Mouse (Mus musculus) hindbrain, embryonic 16.5 days (tissue): ENCODE measurements around the gene Fam193a. TPM values are rescaled to one million over a fixed set of nuclear protein-coding genes. Genes with fewer than 3 reads are reported as not detected.

Source experiments
- ATAC-seq: fragments of 200-750 bp; cut with Nextera tagmentation; 2 replicates; pipeline ENCODE4 v1.8.0; 2017; ENCODE audit warnings: moderate TSS enrichment, moderate library complexity
- H3K27ac ChIP-seq: fragments of 300-500 bp; sonication (generic); 2 replicates; pipeline ENCODE4 v1.5.1; 2014; ENCODE audit warnings: low read depth, mild to moderate bottlenecking, control low read depth, low read length, moderate library complexity
- H3K27me3 ChIP-seq: fragments of 300-500 bp; sonication (generic); replicated peaks from 2 replicates; pipeline ENCODE4 v1.6.1; 2014; ENCODE audit warnings: low read length; ENCODE audit not compliant: control insufficient read depth, insufficient read depth
- H3K36me3 ChIP-seq: fragments of 300-500 bp; sonication (generic); 2 replicates; pipeline ENCODE4 v1.6.1; 2014; ENCODE audit warnings: mild to moderate bottlenecking, low read length, moderate library complexity, mixed read lengths; ENCODE audit not compliant: control insufficient read depth, insufficient read depth
- H3K4me1 ChIP-seq: fragments of 300-500 bp; sonication (generic); 2 replicates; pipeline ENCODE4 v1.6.1; 2014; ENCODE audit warnings: low read depth, low read length; ENCODE audit not compliant: control insufficient read depth, insufficient read depth
- H3K4me2 ChIP-seq: fragments of 300-500 bp; sonication (generic); 2 replicates; pipeline ENCODE4 v1.6.1; 2014; ENCODE audit warnings: mild to moderate bottlenecking, low read length, control low read depth, moderate library complexity
- H3K4me3 ChIP-seq: fragments of 300-500 bp; sonication (generic); 2 replicates; pipeline ENCODE4 v1.5.1; 2014; ENCODE audit warnings: mild to moderate bottlenecking, low read length, control low read depth, moderate library complexity
- H3K9ac ChIP-seq: fragments of 300-500 bp; sonication (generic); 2 replicates; pipeline ENCODE4 v1.6.1; 2014; ENCODE audit warnings: low read depth, mild to moderate bottlenecking, control low read depth, low read length, moderate library complexity
- H3K9me3 ChIP-seq: fragments of 300-500 bp; sonication (generic); 2 replicates; pipeline ENCODE4 v1.6.1; 2014; ENCODE audit warnings: mild to moderate bottlenecking, low read length, moderate library complexity; ENCODE audit not compliant: control insufficient read depth
- WGBS: fragments of 180-500 bp; shearing (Covaris S2); extraction: QIAGEN DNeasy Blood & Tissue Kit; methylation state at CpG from one replicate; pipeline ENCODE4 v1.1.7; 2014; 5-methylcytosine and 5-hydroxymethylcytosine counted together
- polyA plus RNA-seq: library from polyadenylated mRNA; unstranded; fragments of >200 nt; fragmentation: Nextera tagmentation; extraction: Ambion mirVana; gene quantifications from 2 replicates; pipeline ENCODE4 v1.2.1, GENCODE M21; 2015

Fam193a gene
- polyA plus RNA-seq, 1 experiment from 2014 or later = 14.8 TPM

DNA sequence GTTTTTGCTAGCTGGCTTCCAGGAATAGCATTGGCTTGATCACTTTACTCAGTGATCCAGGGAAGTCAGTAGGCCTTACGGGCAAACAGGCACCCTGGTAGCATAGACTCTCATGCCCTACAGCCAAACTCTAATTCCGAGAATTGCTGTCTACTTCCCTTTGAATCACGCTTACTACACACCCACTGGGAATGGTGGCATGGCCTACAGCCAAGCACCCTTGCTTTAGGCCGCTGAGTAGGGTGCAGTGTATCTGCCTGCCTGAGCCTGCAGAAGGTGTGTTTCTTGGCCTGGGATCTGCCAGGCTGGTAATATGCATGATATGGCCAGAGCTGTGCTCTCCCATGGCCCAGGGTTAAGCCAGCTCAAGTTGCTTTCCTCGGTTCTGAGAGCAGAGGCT, 159.0 kb downstream of the Fam193a start:
- H3K9me3 ChIP-seq = no peaks in the 10 kb centered on the region
- WGBS = 88% methylated on average over 5 of the region's 5 CpGs
- H3K9ac ChIP-seq = no peak overlapping the region
- peaks cover 2% of the 10 kb centered on the region; the same call in 1 of the 2 replicates for H3K4me1 ChIP-seq
- H3K36me3 ChIP-seq = no peaks in the 10 kb centered on the region
- H3K27ac ChIP-seq = no peak overlapping the region
- H3K4me2 ChIP-seq = no peak overlapping the region
- no peaks in the 10 kb centered on the region for H3K27me3 ChIP-seq
- no peak overlapping the region for H3K4me3 ChIP-seq
- no peak for ATAC-seq

DNA sequence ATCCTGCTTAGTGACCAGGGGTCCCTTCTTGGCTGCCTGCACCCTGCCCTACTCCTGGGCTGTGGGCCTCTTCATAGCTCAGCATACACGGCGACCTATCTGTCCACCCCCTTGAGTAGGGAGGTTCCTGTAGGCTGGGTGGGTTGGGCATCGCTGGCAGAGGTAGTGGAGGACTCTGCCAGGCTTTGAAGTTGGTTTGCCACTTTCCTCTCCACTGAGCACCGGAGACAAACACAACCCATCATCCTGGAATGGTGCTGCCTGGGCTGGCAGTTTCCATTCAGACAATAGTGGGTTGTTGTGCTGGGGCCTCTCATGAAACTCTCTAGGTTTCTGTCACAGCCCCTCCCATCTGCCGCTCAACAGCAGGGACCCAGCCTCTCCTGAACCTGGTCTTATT, 160.4 kb downstream of the Fam193a start:
- Histone ChIP-seq H3K4me2 (no peak overlapping the region), H3K9ac (no peak overlapping the region), H3K4me1 (peaks cover 2% of the 10 kb centered on the region; the same call in 1 of the 2 replicates), H3K36me3 (no peaks in the 10 kb centered on the region), H3K9me3 (no peaks in the 10 kb centered on the region), H3K27me3 (no peaks in the 10 kb centered on the region), H3K4me3 (no peak overlapping the region), H3K27ac (no peak overlapping the region)
- WGBS = 79% methylated on average over 5 of the region's 5 CpGs
- ATAC-seq = no peak

DNA sequence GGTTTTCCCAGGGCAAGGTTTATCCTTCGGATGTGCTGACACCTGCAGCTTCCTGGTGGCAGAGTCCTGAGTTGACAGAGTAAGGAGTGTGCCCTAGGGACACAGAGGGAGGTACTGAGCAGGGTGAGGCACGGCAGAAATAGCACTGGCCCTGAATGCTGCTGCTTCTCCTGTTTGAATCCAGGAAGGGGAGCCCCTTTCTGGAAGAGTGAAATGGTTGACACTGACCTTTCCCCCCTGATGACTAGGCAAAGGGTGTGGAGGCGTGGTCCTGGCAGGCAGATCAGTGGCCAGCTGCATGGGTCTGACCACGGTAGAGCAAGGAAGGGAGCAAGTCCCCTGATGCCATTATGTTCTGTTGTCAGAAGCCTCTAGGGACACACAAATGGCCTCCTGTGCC, 161.0 kb downstream of the Fam193a start:
- Histone ChIP-seq H3K36me3 (no peaks in the 10 kb centered on the region), H3K4me3 (no peak overlapping the region), H3K27ac (no peak overlapping the region), H3K9me3 (no peaks in the 10 kb centered on the region), H3K27me3 (no peaks in the 10 kb centered on the region), H3K9ac (no peak overlapping the region), H3K4me1 (peaks cover 2% of the 10 kb centered on the region; the same call in 1 of the 2 replicates), H3K4me2 (no peak overlapping the region)
- 55% methylated on average over 4 of the region's 4 CpGs for WGBS
- no peak for ATAC-seq

DNA sequence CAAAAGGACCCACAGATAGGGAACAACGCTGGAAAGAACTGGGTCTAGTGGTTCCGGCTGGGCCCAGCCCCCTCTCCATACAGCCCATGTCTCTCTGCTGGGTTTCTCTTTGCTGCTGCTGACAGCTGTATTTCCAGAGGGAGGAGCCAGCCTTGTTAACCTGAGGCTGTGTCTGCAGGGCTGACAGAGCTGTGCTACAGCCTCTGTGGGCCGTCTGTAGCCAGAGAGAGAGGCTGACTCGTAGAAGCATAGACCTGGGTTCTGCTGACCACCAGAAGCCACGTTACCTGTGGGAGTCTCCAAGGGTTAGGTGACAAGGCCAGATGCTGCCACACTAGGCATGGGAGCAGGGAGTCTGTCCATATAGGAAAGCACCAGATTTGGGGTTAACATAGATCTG, 163.3 kb downstream of the Fam193a start:
- no peak overlapping the region for H3K4me2 ChIP-seq
- WGBS = 82% methylated on average over 5 of the region's 5 CpGs
- H3K4me3 ChIP-seq = no peak overlapping the region
- H3K27ac ChIP-seq = no peak overlapping the region
- no peak overlapping the region for H3K9ac ChIP-seq
- no peaks in the 10 kb centered on the region for H3K36me3 ChIP-seq
- H3K4me1 ChIP-seq = no peaks in the 10 kb centered on the region
- ATAC-seq = no peak
- H3K27me3 ChIP-seq = no peaks in the 10 kb centered on the region
- H3K9me3 ChIP-seq = no peaks in the 10 kb centered on the region

DNA sequence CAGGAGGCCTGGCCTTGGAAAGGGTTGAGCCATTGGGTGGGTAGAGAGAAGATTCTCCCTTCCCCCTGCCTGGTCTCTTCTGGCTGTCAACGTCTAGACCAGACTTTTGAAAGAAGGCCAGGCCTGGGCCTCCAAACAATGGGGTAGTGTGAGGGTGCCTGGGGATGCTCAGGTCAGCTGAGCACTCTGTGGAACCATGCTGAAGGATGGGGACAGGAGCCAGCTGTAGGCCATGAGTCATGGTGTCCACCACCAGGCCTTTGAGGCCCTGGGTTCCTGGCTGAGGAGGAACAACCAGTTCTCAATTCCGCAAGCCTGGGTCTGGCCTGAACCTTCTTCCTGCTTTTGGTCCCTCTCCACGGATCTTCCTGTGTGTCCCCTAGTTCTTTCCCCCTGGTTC, 164.1 kb downstream of the Fam193a start:
- no peak overlapping the region for H3K27ac ChIP-seq
- H3K4me3 ChIP-seq = no peak overlapping the region
- no peaks in the 10 kb centered on the region for H3K36me3 ChIP-seq
- no peak overlapping the region for H3K9ac ChIP-seq
- H3K4me1 ChIP-seq = no peaks in the 10 kb centered on the region
- WGBS = 69% methylated on average over 3 of the region's 3 CpGs
- no peaks in the 10 kb centered on the region for H3K27me3 ChIP-seq
- no peak for ATAC-seq
- H3K4me2 ChIP-seq = no peak overlapping the region
- no peaks in the 10 kb centered on the region for H3K9me3 ChIP-seq

DNA sequence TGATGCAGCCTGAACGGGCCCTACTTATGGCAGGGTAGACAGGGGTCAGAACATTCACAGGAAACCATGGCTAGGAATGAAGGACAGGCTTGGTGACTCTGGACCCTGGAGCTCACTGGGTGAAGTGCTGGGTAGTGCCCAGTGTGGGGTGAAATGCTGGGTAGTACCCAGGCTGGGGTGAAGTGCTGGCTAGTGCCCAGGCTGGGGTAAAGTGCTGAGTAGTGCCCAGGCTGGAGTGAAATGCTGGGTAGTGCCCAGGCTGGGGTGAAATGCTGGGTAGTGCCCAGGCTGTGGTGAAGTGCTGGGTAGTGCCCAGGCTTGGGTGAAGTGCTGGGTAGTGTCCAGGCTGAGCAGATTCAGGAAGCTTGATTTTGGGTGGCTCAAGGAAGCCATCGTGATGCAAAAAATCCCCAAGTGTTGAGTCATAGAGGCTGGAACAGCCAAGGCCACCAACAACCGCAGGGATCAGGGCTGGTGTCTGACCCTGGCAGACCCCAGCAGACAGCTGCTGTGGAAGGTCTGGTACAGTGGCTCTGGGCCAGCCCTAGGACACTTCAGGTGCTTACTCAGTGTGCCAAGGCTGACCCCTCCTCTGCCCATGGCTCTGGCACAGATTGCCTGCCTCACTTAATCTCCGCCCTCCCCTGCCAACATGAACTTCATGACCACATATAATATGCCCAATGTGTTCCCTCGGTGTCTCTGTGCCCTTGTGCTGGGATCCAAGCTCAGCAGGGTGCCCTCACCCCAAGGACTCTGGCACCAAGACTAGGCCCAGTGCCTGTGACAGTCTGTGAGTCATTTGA, 165.2 kb downstream of the Fam193a start:
- no peak for ATAC-seq
- Histone ChIP-seq H3K4me2 (no peak overlapping the region), H3K27ac (no peak overlapping the region), H3K4me1 (no peaks in the 10 kb centered on the region), H3K36me3 (no peaks in the 10 kb centered on the region), H3K4me3 (no peak overlapping the region), H3K9me3 (no peaks in the 10 kb centered on the region), H3K27me3 (no peaks in the 10 kb centered on the region), H3K9ac (no peak overlapping the region)
- WGBS = 86% methylated on average over 5 of the region's 5 CpGs

DNA sequence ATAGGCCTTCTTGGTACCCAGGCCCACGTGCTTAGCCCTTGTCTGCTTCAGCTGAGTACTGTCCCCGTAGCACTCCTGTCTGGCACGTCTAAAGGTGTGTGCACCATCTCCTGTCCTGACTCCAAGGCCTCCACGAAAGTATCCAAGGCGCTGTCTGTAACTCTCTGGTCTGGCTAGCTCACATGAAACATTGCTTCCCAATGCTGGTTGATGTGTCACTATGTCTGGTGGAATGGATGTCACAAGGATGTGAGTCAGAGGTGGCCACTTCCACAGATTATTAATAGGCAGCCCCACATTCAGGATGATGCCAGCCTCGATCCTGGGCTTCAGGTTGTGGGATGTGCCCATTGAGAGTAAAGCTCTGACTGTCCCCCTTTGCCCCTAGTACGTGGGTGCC, 166.1 kb downstream of the Fam193a start:
- no peak overlapping the region for H3K4me2 ChIP-seq
- ATAC-seq = no peak
- H3K4me3 ChIP-seq = no peak overlapping the region
- H3K9ac ChIP-seq = no peak overlapping the region
- H3K36me3 ChIP-seq = no peaks in the 10 kb centered on the region
- H3K27me3 ChIP-seq = no peaks in the 10 kb centered on the region
- H3K4me1 ChIP-seq = no peaks in the 10 kb centered on the region
- H3K9me3 ChIP-seq = no peaks in the 10 kb centered on the region
- no peak overlapping the region for H3K27ac ChIP-seq
- 88% methylated on average over 7 of the region's 7 CpGs for WGBS

Other genes starting within 250 kb of the Fam193a start
- 0.20 and 0.52 TPM in 2 replicates for gene Poln, start 200.5 kb upstream of the Fam193a start, polyA plus RNA-seq
- gene Haus3, start 200.4 kb upstream of the Fam193a start, polyA plus RNA-seq = 13.8 and 14.2 TPM in 2 replicates
- gene Mxd4, start 182.2 kb upstream of the Fam193a start, polyA plus RNA-seq = 31.0 and 33.9 TPM in 2 replicates
- gene Zfyve28, start 81.5 kb upstream of the Fam193a start, polyA plus RNA-seq = 4.6 and 5.2 TPM in 2 replicates
- 0.19 TPM in 1 of 2 replicates, not detected in the other for gene Cfap99, start 81.3 kb upstream of the Fam193a start, polyA plus RNA-seq
- gene Rnf4, start 33.6 kb upstream of the Fam193a start, polyA plus RNA-seq = 132 and 139 TPM in 2 replicates
- 15.1 and 15.4 TPM in 2 replicates for gene Tnip2, start 144.1 kb downstream of the Fam193a start, polyA plus RNA-seq
- gene Sh3bp2, start 155.9 kb downstream of the Fam193a start, polyA plus RNA-seq = 17.1 and 25.5 TPM in 2 replicates
- gene Add1, start 203.7 kb downstream of the Fam193a start, polyA plus RNA-seq = 224 and 241 TPM in 2 replicates